Mouse (Mus musculus): ENCODE measurements at regions not wholly inside any gene's neighbourhood (a gene's known extent, or its start where the extent isn't known, plus 50 kb on each side); places are given as distances from the start of the nearest gene placed in this dataset.

- no peak for TF ChIP-seq CTCF (IDR thresholded peaks at IDR 0.05; ENCODE audit: low read depth, low read length)
- TF ChIP-seq POLR2A (IDR thresholded peaks at IDR 0.05; ENCODE audit: insufficient read depth, low read length) = no peak
- no peak for TF ChIP-seq EP300 (IDR thresholded peaks at IDR 0.05; ENCODE audit: insufficient read depth, low read depth, low read length)
Measured at GRCm38 (mm10) chr13:52339156-52339555, 191.9 kb downstream of the Diras2 start.

Measured in ES-Bruce4 (cell line).